Mouse (Mus musculus) midbrain, embryonic 14.5 days (tissue): ENCODE data around the gene Atp10a. TPM values are rescaled to one million over a fixed set of nuclear protein-coding genes. Genes with fewer than 3 reads are reported as not detected.

ENCODE experiments used
- ATAC-seq: fragments of 200-750 bp; cut with Nextera tagmentation; 2 replicates; pipeline ENCODE4 v1.8.0; 2017; ENCODE audit warnings: moderate number of reproducible peaks, moderate library complexity; ENCODE audit not compliant: low FRiP score, low TSS enrichment
- DNase-seq: peaks from one replicate; pipeline ENCODE4 v3.0.0-alpha.2; 2015
- H3K27ac ChIP-seq: fragments of 300-500 bp; sonication (generic); replicated peaks from 2 replicates; pipeline ENCODE4 v1.5.1; 2014; ENCODE audit warnings: mild to moderate bottlenecking, low read depth, low read length, moderate library complexity
- H3K27me3 ChIP-seq: fragments of 300-500 bp; sonication (generic); 2 replicates; pipeline ENCODE4 v1.6.1; 2014; ENCODE audit warnings: low read length, control low read depth, mixed read lengths; ENCODE audit not compliant: control insufficient read depth, insufficient read depth
- H3K36me3 ChIP-seq: fragments of 300-500 bp; sonication (generic); 2 replicates; pipeline ENCODE4 v1.6.1; 2014; ENCODE audit warnings: low read length, control low read depth; ENCODE audit not compliant: control insufficient read depth, insufficient read depth
- H3K4me1 ChIP-seq: fragments of 300-500 bp; sonication (generic); 2 replicates; pipeline ENCODE4 v1.6.1; 2014; ENCODE audit warnings: mild to moderate bottlenecking, antibody characterized with exemption, low read length, control low read depth; ENCODE audit not compliant: control insufficient read depth, insufficient read depth
- H3K4me2 ChIP-seq: fragments of 300-500 bp; sonication (generic); 2 replicates; pipeline ENCODE4 v1.6.1; 2014; ENCODE audit warnings: mild to moderate bottlenecking, low read length, moderate library complexity
- H3K4me3 ChIP-seq: fragments of 300-500 bp; sonication (generic); replicated peaks from 2 replicates; pipeline ENCODE4 v1.5.1; 2014; ENCODE audit warnings: low read depth, low read length
- H3K9ac ChIP-seq: fragments of 300-500 bp; sonication (generic); replicated peaks from 2 replicates; pipeline ENCODE4 v1.6.1; 2014; ENCODE audit warnings: mild to moderate bottlenecking, low read length, moderate library complexity
- H3K9me3 ChIP-seq: fragments of 300-500 bp; sonication (generic); 2 replicates; pipeline ENCODE4 v1.6.1; 2016; ENCODE audit warnings: low read length, control low read depth, mixed read lengths; ENCODE audit not compliant: control insufficient read depth
- WGBS: fragments of 180-500 bp; shearing (Covaris S2); extraction: QIAGEN DNeasy Blood & Tissue Kit; methylation state at CpG from one replicate; pipeline ENCODE4 v1.1.7; 2014; 5-methylcytosine and 5-hydroxymethylcytosine counted together
- polyA plus RNA-seq: library from polyadenylated mRNA; unstranded; fragments of >200 nt; fragmentation: Nextera tagmentation; extraction: Ambion mirVana; gene quantifications from 2 replicates; pipeline ENCODE4 v1.2.1, GENCODE M21; 2014

Atp10a gene
- polyA plus RNA-seq, 1 experiment from 2014 or later: 1.1 TPM

DNA sequence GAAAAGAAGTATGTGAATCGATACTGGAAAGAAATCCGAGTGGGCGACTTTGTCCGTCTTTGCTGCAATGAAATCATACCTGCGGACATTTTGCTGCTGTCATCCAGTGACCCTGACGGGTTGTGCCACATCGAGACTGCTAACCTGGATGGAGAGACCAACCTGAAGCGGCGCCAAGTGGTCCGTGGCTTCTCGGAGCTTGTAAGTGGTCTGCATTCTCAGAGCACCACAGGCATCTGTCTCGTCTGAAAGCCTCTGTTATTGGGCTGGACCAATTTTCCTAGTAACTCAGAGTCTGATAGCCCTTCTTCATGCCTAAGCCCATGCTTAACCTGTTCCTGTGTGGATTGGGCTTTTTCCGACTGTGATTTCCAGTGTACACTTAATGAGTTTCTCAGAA is 84.2 kb downstream of the Atp10a start:
- H3K9ac ChIP-seq: no peak overlapping the region
- H3K4me1 ChIP-seq: no peaks in the 10 kb centered on the region
- no peak overlapping the region for H3K27ac ChIP-seq
- DNase-seq (no peak), ATAC-seq (no peak)
- 95% methylated on average over 13 of the region's 13 CpGs for WGBS
- H3K4me3 ChIP-seq: no peak overlapping the region
- H3K27me3 ChIP-seq: no peaks in the 10 kb centered on the region
- H3K9me3 ChIP-seq: no peaks in the 10 kb centered on the region
- no peak overlapping the region for H3K4me2 ChIP-seq
- no peaks in the 10 kb centered on the region for H3K36me3 ChIP-seq

DNA sequence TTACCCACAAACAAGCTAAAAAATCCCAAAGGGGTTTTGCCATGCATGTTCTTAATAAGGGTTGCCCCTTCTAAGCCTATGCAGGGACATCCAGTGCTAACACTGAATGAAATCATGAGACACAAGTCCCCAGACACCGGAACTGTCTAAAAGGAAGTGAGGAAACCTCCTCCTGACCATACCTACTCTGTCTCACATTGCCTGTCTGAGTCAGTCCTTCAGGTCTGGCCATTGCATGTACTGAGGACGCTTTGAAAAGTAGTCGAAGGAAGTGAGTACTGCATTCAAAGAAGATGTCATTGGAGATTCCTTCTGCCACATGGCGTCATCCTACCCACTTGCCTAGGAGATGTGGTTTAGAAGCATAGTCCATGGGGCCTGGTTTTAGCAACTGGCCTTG is 84.9 kb downstream of the Atp10a start:
- H3K4me3 ChIP-seq: no peak overlapping the region

DNA sequence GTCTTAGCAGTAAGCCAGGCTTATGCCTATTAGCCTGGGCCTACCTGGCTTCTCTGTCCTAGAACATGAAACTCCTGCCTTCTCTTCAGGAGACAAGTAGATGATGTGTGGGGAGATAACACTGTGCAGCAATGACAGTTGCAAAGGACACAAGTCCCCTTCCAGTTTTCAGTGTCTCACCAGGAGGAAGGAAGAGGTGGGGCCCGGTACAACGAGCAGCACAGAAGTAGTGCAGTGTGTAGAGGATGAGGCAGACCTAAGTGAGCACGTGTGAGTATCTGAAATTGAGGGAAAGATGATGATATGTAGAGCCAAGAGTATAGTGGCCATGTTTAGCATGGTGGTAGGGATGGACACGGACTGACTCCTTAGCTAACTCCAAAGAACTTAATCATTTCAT is 86.0 kb downstream of the Atp10a start:
- WGBS: 78% methylated on average over 4 of the region's 4 CpGs

More for the DNA sequence above, 84.9 kb downstream of the Atp10a start:
- Histone ChIP-seq H3K36me3 (no peaks in the 10 kb centered on the region), H3K9ac (no peak overlapping the region), H3K4me1 (no peaks in the 10 kb centered on the region), H3K9me3 (no peaks in the 10 kb centered on the region), H3K4me2 (no peak overlapping the region), H3K27me3 (no peaks in the 10 kb centered on the region), H3K27ac (no peak overlapping the region)
- DNase-seq (no peak), ATAC-seq (no peak)
- 93% methylated on average over 4 of the region's 4 CpGs for WGBS

DNA sequence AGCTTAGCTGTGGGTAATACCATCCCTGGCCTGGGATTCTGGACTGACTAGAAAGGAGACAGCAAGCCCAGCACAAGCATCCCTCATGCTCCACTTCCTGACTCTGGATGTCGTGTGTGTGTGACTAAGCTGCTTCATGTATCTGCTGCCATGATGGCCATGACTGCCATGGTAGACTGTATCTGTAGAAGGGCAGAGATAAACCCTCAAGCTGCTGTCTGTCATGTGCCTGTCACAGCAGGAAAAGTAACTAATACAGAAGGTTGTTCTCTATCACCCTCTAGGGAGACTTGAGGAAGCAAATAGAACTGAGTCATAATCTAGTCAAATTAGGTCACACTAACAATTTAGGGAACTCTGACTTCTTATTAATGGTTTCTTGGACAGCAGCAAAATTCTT is 86.7 kb downstream of the Atp10a start:
- WGBS: 60% methylated on average over 1 of the region's 1 CpGs
- ATAC-seq (no peak), DNase-seq (no peak)
- Histone ChIP-seq H3K4me3 (no peak overlapping the region), H3K9ac (no peak overlapping the region), H3K9me3 (no peaks in the 10 kb centered on the region), H3K4me1 (no peaks in the 10 kb centered on the region), H3K4me2 (no peak overlapping the region), H3K36me3 (no peaks in the 10 kb centered on the region), H3K27me3 (no peaks in the 10 kb centered on the region), H3K27ac (no peak overlapping the region)

More for the DNA sequence above, 86.0 kb downstream of the Atp10a start:
- no peak for DNase-seq
- Histone ChIP-seq H3K9me3 (no peaks in the 10 kb centered on the region), H3K27ac (no peak overlapping the region), H3K4me1 (no peaks in the 10 kb centered on the region), H3K36me3 (no peaks in the 10 kb centered on the region), H3K27me3 (no peaks in the 10 kb centered on the region), H3K4me2 (no peak overlapping the region), H3K9ac (no peak overlapping the region), H3K4me3 (no peak overlapping the region)
- ATAC-seq: no peak

DNA sequence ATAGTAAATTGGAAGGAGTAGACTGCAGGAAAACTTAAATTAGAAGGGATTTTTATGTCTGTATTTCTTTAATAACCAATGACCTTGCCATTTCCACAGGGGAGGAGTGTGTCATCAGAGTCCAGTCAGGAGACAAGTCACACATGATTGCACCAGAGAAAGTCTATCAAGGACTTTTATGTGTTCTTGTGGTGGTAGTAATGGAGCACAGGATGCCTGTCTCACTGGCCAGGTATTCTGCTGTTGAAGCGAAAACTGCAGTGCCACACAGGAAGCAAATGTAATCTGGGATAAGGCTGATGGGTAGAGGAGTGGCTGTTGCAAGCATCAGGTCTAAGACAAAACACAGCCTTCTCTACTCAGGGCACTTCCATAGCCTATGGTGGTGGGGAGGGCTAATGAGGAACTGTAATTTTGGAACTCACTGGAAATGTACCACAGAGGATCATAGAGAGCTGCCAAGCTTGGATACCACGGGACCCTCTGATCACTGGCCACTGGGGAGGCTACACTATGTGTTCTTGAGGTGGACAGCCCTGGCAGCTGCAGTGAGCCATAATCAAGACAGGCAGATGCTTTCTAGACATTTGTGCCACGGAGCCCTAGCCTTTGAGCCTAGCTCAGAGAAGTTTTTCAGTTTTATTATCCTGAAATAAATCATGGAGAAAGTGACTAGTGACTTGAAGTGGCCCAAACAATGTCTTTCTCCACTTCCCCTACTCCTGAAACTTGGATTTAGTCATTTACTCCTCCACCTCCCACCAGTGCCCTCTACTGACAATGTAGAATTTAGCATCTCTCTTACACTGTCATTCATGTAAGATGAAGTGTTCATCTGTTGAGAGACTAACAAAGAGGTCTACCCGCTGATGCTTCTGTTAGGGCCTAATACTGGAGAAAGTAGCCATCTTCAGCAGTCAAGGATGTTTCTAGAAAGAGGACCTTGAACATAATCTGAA is 87.7 kb downstream of the Atp10a start:
- no peaks in the 10 kb centered on the region for H3K4me1 ChIP-seq
- H3K27ac ChIP-seq: no peak overlapping the region
- no peak overlapping the region for H3K4me3 ChIP-seq
- no peaks in the 10 kb centered on the region for H3K9me3 ChIP-seq
- H3K36me3 ChIP-seq: no peaks in the 10 kb centered on the region
- H3K27me3 ChIP-seq: no peaks in the 10 kb centered on the region
- ATAC-seq (no peak), DNase-seq (peak; percentile 27)
- H3K9ac ChIP-seq: no peak overlapping the region
- H3K4me2 ChIP-seq: no peak overlapping the region
- 88% methylated on average over 4 of the region's 4 CpGs for WGBS

DNA sequence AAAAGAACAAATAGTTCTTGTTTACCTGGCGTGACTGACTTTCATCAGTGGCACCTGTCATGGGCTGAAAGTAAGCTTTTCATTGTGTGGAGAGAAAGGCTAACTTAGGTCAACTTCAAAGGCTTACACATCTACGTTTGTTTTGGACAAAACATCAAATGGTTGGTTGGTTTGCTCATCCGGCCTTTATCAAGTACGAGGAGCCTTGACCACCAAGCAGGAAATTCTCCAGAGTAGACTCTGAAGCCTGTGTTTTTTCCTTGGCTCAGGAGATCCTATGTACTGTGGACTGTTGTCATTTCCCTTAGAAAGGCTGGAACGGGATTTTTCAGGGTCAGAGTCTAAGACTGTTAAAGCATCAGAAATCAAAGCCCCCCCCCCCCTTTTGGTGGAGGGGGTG is 90.9 kb downstream of the Atp10a start:
- H3K27ac ChIP-seq: no peak overlapping the region
- H3K4me1 ChIP-seq: no peaks in the 10 kb centered on the region
- H3K9ac ChIP-seq: no peak overlapping the region
- 61% methylated on average over 5 of the region's 5 CpGs for WGBS
- H3K9me3 ChIP-seq: no peaks in the 10 kb centered on the region
- H3K4me2 ChIP-seq: no peak overlapping the region
- ATAC-seq (no peak), DNase-seq (no peak)
- H3K36me3 ChIP-seq: no peaks in the 10 kb centered on the region
- H3K27me3 ChIP-seq: no peaks in the 10 kb centered on the region
- H3K4me3 ChIP-seq: no peak overlapping the region

DNA sequence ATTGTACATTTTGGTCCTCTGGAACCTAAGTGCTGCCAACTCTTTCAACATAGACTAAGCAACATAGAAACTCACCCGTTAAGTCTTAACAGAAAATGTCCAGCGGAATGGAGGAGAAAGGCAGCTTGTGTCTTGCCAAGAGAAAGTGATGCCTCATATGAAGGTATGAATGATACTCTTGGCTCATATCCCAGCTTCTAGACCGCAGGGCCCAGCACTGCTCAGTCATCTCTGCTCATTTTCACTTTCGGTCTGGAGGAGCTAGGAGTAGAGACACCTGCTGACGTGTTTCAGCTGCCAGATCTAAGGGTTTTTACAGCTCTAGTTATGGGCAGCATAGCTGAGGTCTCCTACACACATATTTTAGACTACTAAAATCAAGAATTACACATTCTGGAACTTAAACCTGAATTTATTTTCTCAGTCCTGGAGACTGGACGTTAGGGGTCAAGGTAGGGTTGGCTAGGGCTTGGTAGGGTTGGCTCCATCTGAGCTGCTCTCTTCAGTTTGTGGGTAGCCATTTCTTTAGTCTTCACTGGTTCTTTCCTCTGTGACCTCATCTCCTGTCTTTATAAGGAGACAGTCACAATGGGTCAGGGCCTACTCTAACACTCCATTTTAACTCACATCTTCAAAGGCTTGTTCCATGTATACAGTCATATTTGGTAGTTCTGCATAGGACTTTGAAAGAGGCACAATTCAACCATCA is 94.1 kb downstream of the Atp10a start:
- Histone ChIP-seq H3K36me3 (no peaks in the 10 kb centered on the region), H3K9me3 (no peaks in the 10 kb centered on the region), H3K27ac (no peak overlapping the region), H3K4me3 (no peak overlapping the region), H3K4me2 (no peak overlapping the region), H3K27me3 (no peaks in the 10 kb centered on the region), H3K9ac (no peak overlapping the region), H3K4me1 (no peaks in the 10 kb centered on the region)
- no peak for ATAC-seq
- 92% methylated on average over 6 of the region's 6 CpGs for WGBS
- no peak for DNase-seq

DNA sequence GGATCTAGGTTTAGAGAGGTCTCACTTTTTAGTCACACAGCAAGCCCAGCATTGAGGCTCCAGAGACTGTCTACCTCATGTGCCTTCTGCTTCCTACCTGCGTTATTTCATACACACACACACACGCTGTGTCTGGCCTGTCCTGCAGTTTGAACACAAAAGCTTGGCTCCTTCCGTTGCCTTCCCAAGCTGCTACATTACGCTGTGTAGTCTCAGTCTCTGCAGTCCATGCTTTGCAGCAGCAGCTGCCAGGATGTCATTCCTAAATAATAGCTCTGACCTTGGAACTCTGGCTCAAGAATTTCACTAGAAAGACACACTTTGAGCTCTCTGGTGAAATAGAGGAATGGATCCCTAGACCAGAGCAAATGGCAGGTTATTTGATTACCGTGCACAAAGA is 96.1 kb downstream of the Atp10a start:
- no peaks in the 10 kb centered on the region for H3K36me3 ChIP-seq
- DNase-seq (no peak), ATAC-seq (no peak)
- no peak overlapping the region for H3K9ac ChIP-seq
- H3K4me2 ChIP-seq: no peak overlapping the region
- H3K27me3 ChIP-seq: no peaks in the 10 kb centered on the region
- H3K4me1 ChIP-seq: no peaks in the 10 kb centered on the region
- H3K4me3 ChIP-seq: no peak overlapping the region
- no peak overlapping the region for H3K27ac ChIP-seq
- no peaks in the 10 kb centered on the region for H3K9me3 ChIP-seq
- WGBS: 84% methylated on average over 5 of the region's 5 CpGs
